Mouse (Mus musculus) erythroid progenitor cell, adult 5-6 weeks (primary cell): Measurements from ENCODE around the gene 4933428G20Rik. TPM values are rescaled to one million over a fixed set of nuclear protein-coding genes. Genes with fewer than 3 reads are reported as not detected.

Experiments used
- ATAC-seq: replicated peaks from 2 replicates; pipeline ENCODE4 v1.8.0; 2016; ENCODE audit warnings: moderate number of reproducible peaks, mild to moderate bottlenecking, moderate TSS enrichment, inconsistent platforms; ENCODE audit not compliant: poor library complexity, low FRiP score, severe bottlenecking
- total RNA-seq, 2 experiments: library from RNA; stranded (forward) in 1 of 2; stranded (reverse) in 1 of 2; fragments of 150-400 nt in 1 of 2; fragments of 186-747, 209-891 nt in 1 of 2; gene quantifications; 2 replicates each; pipeline versions ENCODE4 v1.2.3 to v1.2.4; 2015 to 2017; ENCODE audit warnings: low replicate concordance in 2 of 2

The 4933428G20Rik gene
- total RNA-seq, 2 experiments from 2014 or later = not detected

- no peak for ATAC-seq
These were observed 9.8 kb upstream of the 4933428G20Rik start for GRCm38 (mm10) chr11:97509715-97510485.

DNA sequence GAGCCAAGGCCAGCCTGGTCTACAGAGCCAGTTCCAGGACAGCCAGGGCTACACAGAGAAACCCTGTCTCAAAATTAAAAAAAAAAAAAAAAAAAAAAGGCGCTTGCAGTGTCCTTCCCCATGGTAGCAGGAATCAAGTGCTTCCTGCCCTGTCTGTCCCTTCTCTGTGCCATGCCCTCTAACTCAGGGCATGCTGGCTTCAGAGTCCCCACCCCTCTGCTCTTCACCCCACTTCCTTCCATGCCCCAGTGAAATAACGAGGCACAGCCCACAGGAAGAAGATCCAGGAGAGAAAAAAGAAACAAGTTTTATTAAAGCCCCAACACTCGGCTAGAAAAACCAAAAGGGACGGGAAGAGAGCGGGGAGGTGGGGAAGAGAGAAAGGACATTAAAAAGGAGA lies 8.9 kb upstream of the 4933428G20Rik start:
- no peak for ATAC-seq

DNA sequence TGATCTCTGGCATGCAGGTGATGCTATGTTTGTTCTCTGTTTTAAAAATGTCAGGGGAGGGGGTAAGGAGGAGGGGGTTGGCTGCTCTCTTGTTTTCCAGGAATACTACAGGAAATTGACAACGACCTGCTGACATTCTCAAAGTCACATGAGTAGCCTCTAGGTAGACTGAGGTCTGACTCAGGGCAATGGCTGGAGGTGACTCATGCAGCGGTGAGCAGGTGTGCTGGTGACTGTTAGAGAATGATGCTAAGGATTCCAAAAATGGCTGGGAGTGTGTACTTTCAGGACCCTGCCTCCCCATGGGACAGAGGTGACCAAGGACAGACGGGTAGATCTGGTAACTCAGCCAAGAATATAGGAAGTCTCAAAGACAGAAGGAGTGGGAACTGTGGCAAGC lies 8.1 kb upstream of the 4933428G20Rik start:
- no peak for ATAC-seq

DNA sequence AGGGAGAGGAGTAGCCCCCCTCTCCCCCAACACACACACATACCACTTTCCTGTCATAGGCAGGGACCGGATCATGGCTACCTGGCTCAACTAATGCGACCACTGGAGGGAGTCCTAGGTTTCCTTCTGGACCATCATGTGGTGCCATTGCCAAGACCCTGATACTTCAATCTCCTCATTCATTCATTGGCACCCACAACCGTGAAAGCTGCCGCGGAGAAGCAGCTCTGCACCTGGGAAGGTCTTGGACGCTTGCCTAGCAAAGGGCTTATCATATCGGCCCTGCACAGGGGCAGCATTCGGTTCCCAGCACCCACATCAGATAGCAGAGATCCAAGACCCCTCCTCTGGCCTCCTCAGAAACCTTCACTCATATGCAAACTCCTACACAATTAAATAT lies 6.2 kb upstream of the 4933428G20Rik start:
- no peak for ATAC-seq

DNA sequence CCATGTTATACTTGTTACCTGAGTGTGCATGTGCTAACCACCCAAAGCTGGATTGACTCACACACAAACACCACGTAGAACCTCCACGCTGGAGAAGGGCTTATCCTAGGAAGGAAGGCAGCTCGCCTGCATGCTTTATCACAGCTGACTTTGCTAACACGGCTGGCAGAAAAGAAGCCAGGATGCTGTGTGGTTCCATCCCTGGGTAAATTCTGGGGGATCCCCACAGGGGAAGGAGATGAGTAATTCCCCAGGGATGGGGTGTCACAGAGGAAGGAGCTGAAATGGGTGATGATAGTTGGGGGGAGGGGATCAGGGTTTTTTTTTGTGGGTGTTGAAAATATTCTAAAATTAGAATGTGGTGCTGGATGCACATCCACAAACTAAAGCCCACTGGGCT lies 5.6 kb upstream of the 4933428G20Rik start:
- no peak for ATAC-seq

- no peak for ATAC-seq
These were observed 2.7 kb upstream of the 4933428G20Rik start for GRCm38 (mm10) chr11:97502846-97503245.

GRCm38 (mm10) chr11:97502383-97502782 lies 2.2 kb upstream of the 4933428G20Rik start:
- ATAC-seq = no peak

DNA sequence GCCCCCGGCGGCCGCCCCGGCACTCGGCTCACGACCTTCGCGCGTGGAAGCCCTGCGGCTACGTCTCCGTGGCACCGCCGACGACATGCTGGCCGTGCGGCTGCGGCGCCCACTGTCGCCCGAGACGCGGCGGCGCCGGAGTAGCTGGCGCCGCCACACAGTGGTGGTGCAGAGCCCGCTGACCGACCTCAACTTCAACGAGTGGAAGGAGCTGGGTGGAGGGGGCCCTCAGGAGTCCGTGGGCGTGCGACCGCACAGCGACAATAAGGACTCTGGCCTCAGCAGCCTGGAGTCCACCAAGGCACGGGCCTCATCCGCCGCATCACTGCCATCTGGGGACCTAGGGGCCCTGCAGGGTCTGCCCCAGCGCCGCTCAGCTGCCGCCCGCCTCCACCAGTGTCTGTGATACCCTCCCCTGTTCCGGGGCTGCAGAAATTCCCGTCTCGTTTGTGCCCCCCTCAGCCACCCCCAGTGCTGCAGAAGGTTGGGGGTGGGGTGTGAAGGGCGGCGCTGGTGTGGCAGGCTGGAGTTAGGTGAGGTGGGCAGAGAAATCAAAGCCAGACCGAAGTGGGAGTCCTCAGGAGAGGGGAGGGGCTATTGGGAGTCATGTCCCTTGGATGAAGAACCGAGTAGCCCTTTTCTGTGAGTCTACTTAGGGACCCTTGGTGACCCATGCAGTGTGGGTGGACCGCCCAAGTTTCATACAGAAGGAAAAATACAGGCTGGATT lies 744 bp upstream of the 4933428G20Rik start:
- 0 out of 2 replicates have a peak, but pooled peaks have one; percentile 8 for ATAC-seq

DNA sequence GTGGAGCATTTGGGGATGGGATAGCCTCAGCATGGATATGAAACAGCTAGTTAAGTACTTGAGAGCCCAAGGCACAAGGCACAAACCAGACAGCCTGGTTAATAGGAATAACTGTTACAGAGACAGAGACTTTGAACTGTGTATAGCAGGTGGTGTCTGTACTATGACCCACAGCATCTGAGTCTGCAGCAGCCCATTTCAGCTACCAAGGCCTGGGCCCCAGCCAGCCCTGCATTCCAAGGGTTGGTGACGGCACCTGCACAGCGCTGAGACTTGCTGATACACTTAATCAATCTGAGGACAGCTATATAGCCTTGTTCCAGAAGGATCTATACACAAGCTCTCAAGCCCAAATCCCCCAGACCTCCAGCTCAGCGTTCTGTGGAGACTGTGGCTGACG lies 2.6 kb downstream of the 4933428G20Rik start:
- no peak for ATAC-seq

- no peak for ATAC-seq
These were observed 7.3 kb downstream of the 4933428G20Rik start for GRCm38 (mm10) chr11:97492836-97493235.

DNA sequence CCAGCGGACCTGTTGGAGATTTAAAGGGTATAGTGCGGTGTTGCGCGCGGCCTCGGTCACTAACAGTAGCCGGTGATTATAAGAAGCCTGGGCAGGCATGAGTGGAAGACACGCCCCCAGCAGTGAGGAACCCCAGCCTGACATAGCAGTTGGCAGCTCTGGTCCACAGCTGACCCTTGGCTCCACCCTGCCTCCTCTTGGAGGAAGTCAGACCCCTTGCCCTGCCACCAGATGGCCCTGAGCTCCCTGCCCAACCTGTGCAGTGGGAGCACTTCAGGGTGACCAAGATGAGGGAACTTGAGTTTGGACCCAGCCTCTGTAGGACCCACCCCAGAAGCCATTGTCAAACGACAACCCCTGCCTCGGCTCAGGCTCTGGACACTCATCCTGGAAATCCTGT lies 8.5 kb downstream of the 4933428G20Rik start:
- no peak for ATAC-seq

DNA sequence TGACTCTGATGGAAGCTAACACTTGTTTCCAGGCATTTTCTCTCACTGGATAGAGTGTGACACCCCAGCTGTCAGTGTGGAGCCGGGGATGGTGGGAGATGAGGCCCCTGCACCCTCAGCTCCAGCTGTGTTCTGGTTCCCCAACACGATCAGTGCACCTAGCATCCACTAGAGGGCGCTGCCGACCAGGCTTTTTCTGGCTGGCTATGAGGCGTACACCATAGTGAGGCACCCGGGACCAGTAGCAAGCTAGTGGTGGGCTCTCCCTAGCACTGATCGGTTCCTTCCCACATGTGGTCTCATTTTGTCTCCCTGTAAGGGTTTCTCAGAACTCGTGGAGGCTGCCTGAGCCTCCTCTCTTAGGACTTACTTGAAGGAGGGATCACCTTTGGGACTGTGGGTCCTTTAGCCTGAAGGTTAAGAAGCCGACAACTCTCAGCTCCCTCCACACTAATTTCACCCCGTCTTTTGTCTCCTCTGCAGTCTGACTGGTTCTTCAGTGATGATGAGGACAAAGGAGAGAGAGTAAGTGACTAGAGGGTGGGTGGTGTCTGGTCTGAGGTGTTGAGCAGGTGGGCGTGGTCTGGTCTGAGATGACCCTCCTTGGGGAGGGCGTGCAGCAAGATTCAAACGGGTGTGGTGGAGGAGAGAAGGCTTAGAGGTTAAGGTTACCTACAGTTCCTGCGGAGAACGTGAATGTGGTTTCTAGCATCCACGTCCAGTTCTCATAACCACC lies 10.4 kb downstream of the 4933428G20Rik start:
- peak; percentile 58 for ATAC-seq

DNA sequence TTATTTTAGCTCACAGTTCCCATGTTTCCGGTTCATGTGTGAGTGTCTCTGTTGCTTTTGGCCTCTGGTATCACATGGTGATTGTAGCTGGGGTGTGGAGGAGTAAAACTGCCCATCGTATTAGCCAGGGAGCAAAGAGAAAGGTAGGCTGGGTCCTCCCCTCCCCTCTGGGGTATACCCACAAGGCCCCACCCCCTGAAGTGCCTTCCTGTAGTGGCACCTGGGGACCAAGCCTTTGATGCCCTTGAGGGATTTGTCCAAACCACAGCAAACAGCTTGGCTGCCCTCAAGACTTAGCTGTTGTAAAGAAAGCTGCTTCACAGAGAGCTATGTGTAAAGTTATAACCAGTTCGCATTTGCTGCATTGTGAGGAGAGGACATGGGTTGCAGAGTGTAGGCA lies 12.5 kb downstream of the 4933428G20Rik start:
- no peak for ATAC-seq

DNA sequence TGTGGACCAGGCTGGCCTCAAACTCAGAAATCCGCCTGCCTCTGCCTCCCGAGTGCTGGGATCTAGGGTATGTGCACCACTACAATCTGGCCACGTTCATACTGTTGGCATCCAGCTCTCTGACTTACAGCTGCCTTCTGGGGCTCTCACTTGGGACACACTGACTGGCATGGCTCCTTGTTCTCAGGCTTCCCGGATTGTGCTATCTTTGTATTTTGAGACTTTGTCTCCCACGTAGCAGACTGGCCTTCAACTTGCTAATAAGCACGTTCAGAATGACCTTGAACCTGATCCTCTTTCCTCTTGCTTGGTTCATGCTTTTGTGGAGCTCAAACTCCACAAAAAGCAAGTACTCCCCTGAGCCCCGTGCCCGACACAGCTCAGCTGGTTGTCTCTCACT lies 14.5 kb downstream of the 4933428G20Rik start:
- no peak for ATAC-seq

GRCm38 (mm10) chr11:97479824-97480223 lies 20.3 kb downstream of the 4933428G20Rik start:
- no peak for ATAC-seq

GRCm38 (mm10) chr11:97479085-97479484 lies 21.1 kb downstream of the 4933428G20Rik start:
- no peak for ATAC-seq

DNA sequence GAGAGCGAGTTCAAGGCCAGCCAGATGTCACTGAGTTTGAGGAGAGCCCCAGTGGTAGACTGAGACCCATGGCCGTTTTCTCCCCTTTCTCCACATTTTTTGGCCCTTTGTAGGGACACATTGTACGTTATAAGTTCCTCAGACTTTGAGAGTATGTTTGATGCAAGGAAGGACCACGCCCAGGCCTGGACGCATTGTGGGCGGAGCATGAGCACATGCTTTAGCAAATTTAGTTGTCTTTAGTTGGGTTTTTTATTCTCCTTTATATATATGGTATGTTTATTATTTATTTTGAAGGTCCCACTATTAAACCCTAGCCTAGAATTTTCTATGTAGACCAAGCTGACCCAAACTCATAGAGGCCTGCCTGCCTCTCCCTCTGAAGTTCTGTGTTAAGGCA lies 21.8 kb downstream of the 4933428G20Rik start:
- no peak for ATAC-seq

- ATAC-seq = no peak
These were observed 22.7 kb downstream of the 4933428G20Rik start for GRCm38 (mm10) chr11:97477431-97477830.

DNA sequence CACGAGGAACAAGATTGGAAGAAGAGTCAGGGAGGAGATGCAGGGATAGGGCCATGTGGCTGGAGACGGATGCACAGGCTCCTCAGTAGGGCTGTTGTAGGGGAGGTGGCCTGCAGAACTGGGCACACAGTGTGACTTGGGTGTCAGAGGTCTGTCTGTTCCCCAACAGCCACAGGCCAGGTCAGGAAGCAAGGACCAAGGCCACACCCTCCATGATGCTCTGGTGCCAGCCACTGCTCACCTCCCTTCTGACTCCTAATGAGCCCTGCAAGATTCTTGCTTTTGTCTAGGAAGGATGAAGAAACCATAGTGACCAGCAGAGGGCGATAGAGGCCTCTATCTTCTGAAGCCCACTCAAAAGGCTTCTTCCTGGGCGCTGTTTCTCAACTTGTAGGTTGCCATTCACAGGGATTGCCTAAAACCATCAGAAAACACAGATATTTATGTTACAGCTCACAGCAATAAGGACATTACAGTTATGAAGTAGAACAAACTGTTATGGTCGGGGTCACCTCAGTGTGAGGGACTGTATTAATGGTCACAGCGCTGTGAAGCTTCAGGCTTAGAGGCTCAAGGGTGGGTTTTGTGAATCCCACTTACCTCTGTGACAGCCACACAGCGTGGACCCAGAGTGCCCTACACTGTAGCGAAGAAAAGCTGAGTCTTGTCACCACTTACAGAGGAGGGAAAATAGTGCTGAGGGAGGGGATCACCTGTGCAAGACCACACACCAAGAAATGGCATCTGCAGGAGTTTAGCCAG lies 23.6 kb downstream of the 4933428G20Rik start:
- ATAC-seq = peak; percentile 64; the same call in 1 of the 2 replicates

DNA sequence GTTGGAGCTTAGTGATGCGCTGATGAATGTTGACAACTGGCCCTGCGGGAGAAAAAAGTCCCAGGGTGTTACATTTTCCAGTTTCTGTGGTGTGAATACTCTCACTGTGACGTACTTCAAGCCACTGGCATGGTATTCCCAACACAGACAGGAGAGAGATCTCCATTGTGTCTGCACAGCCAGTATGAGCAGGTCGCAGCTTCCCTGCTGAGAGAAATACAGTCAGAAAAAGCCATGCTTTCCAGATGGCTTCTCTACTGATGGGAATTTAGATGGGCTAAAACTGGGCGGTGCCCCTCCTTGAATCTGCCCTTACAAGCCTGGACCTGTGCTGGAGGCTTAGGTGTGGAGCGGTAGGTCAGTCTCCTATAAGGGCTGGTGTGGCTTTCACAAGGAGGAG lies 28.9 kb downstream of the 4933428G20Rik start:
- ATAC-seq = no peak
